Mouse (Mus musculus) stomach, adult 2 months (tissue): ENCODE data around the gene Gm21936. TPM values are rescaled to one million over a fixed set of nuclear protein-coding genes. Genes with fewer than 3 reads are reported as not detected.

Experiments used
- polyA plus RNA-seq: library from polyadenylated mRNA; depleted of rRNA; stranded (reverse); fragments of >200 nt; gene quantifications from 2 replicates; pipeline ENCODE4 v1.2.3, GENCODE M21; 2012; rRNA removed

Gene Gm21936
- polyA plus RNA-seq = not detected in 2 replicates

GRCm38 (mm10) chr12:87795212-87795611 is at the start of gene Gm21936:
Gm21936 (plus strand) TSS chr12:87795512.

GRCm38 (mm10) chr12:87775655-87776054 is 19.7 kb upstream of the Gm21936 start, which contains the start of gene Gm21319:
Gm21319 (minus strand) TSS chr12:87775755.

GRCm38 (mm10) chr12:87816277-87816676 is 21.0 kb downstream of the Gm21936 start, which contains the start of gene BB287469:
BB287469 (plus strand) TSS chr12:87816577.

GRCm38 (mm10) chr12:87842239-87842638 is 46.9 kb downstream of the Gm21936 start, which contains the start of gene Gm2001:
Gm2001 (minus strand) TSS chr12:87842339.

Other genes with a start within 250 kb of the Gm21936 start
- not detected in 2 replicates for gene Oog1, start 192.8 kb upstream of the Gm21936 start, polyA plus RNA-seq
- gene Gm4027, start 176.6 kb upstream of the Gm21936 start, polyA plus RNA-seq = not detected in 2 replicates
- not detected in 2 replicates for gene Gm16381, start 150.9 kb upstream of the Gm21936 start, polyA plus RNA-seq
- gene Gm21319, start 19.8 kb upstream of the Gm21936 start, polyA plus RNA-seq = not detected in 2 replicates
- not detected in 2 replicates for gene BB287469, start 21.1 kb downstream of the Gm21936 start, polyA plus RNA-seq
- gene Gm2001, start 46.8 kb downstream of the Gm21936 start, polyA plus RNA-seq = not detected in 2 replicates
- not detected in 2 replicates for gene Gm2016, start 78.6 kb downstream of the Gm21936 start, polyA plus RNA-seq
- not detected in 2 replicates for gene Gm2022, start 99.9 kb downstream of the Gm21936 start, polyA plus RNA-seq
- gene Gm2035, start 124.3 kb downstream of the Gm21936 start, polyA plus RNA-seq = not detected in 2 replicates
- gene Gm2042, start 158.6 kb downstream of the Gm21936 start, polyA plus RNA-seq = not detected in 2 replicates
- not detected in 2 replicates for gene Gm2075, start 216.3 kb downstream of the Gm21936 start, polyA plus RNA-seq
- not detected in 2 replicates for gene Gm6803, start 223.3 kb downstream of the Gm21936 start, polyA plus RNA-seq
- gene Gm2056, start 231.5 kb downstream of the Gm21936 start, polyA plus RNA-seq = not detected in 2 replicates